Comparison of ENCODE assay signal across 29 mouse cellular contexts in genomic region chr16:77562852-77563251, GRCm38 (mm10). TPM values are rescaled to one million over a fixed set of nuclear protein-coding genes. Genes with fewer than 3 reads are reported as not detected.
DNase-seq lines count a peak whose midpoint lies in the region; ATAC-seq lines count a peak whose summit lies in the region.
"Had no signal": no experiment of that assay in that cellular context is flagged by ENCODE, and none has a peak within 500 bp of the region (broad histone marks: within the 10 kb centered on the region; RNA-seq: fewer than 3 reads in every experiment).

No protein-coding gene starts in this region.

- no peaks in the 10 kb centered on the region for H3K27me3 ChIP-seq in kidney, embryonic 14.5 days (ENCODE audit: control insufficient read depth, insufficient read depth, low read length)
- H3K27me3 ChIP-seq in kidney, embryonic 16.5 days (ENCODE audit: insufficient read depth, low read length), result no peaks in the 10 kb centered on the region
- H3K27me3 ChIP-seq: embryonic facial prominence, embryonic 13.5 days; embryonic facial prominence, embryonic 15.5 days; forebrain, embryonic 12.5 days had no signal

- H3K4me2 ChIP-seq in kidney, embryonic 14.5 days (replicated peaks; ENCODE audit: low read depth, low read length), result no peak overlapping the region
- H3K4me2 ChIP-seq in kidney, embryonic 16.5 days (replicated peaks; ENCODE audit: low read depth, low read length), result no peak overlapping the region
- H3K4me2 ChIP-seq: embryonic facial prominence, embryonic 13.5 days; embryonic facial prominence, embryonic 15.5 days; forebrain, embryonic 12.5 days had no signal

- no peak overlapping the region for H3K9ac ChIP-seq in kidney, embryonic 14.5 days (ENCODE audit: low read depth, low read length)
- H3K9ac ChIP-seq in kidney, embryonic 16.5 days (replicated peaks; ENCODE audit: low read length), result no peak overlapping the region
- H3K9ac ChIP-seq: embryonic facial prominence, embryonic 13.5 days; embryonic facial prominence, embryonic 15.5 days; forebrain, embryonic 12.5 days had no signal

- no peak overlapping the region for H3K27ac ChIP-seq in kidney, embryonic 14.5 days (ENCODE audit: low read depth, low read length)
- H3K27ac ChIP-seq in kidney, embryonic 16.5 days (ENCODE audit: low read length), result no peak overlapping the region
- H3K27ac ChIP-seq: embryonic facial prominence, embryonic 13.5 days; embryonic facial prominence, embryonic 15.5 days; forebrain, embryonic 10.5 days; forebrain, embryonic 12.5 days had no signal

- no peak overlapping the region for H3K4me3 ChIP-seq in kidney, embryonic 14.5 days (ENCODE audit: low read length)
- H3K4me3 ChIP-seq in kidney, embryonic 16.5 days (ENCODE audit: low read length), result no peak overlapping the region
- H3K4me3 ChIP-seq: embryonic facial prominence, embryonic 13.5 days; embryonic facial prominence, embryonic 15.5 days; erythroblast, embryonic 14.5 days; forebrain, embryonic 10.5 days; forebrain, embryonic 12.5 days had no signal

- intact Hi-C loops in left cerebral cortex, postnatal 10 days (cut with DNase I), result no loop called here

- no peaks in the 10 kb centered on the region for H3K9me3 ChIP-seq in kidney, embryonic 14.5 days (ENCODE audit: control insufficient read depth, low read length)
- no peaks in the 10 kb centered on the region for H3K9me3 ChIP-seq in kidney, embryonic 16.5 days (ENCODE audit: low read length)
- H3K9me3 ChIP-seq: embryonic facial prominence, embryonic 13.5 days; embryonic facial prominence, embryonic 15.5 days; forebrain, embryonic 10.5 days; forebrain, embryonic 12.5 days had no signal

- no peaks in the 10 kb centered on the region for H3K36me3 ChIP-seq in kidney, embryonic 14.5 days (ENCODE audit: control insufficient read depth, insufficient read depth, low read length)
- no peaks in the 10 kb centered on the region for H3K36me3 ChIP-seq in kidney, embryonic 16.5 days (ENCODE audit: insufficient read depth, low read length)
- H3K36me3 ChIP-seq: embryonic facial prominence, embryonic 13.5 days; embryonic facial prominence, embryonic 15.5 days; forebrain, embryonic 10.5 days; forebrain, embryonic 12.5 days had no signal

- DNase-seq in kidney, postnatal 25 days, result no peak
- DNase-seq in kidney, adult 11 months, result no peak
- peak; percentile 17 for DNase-seq in mesoderm, embryonic 11.5 days (ENCODE audit: low read depth, low spot score)
- no peak for DNase-seq in left cerebral cortex, postnatal 10 days (ENCODE audit: extremely low spot score in 1 of 2, low spot score in 2 of 2)
- DNase-seq: adrenal gland, adult 2 months; adrenal gland, postnatal 10 days; adrenal gland, postnatal 25 days; cerebellum, adult 11 months; cerebellum, adult 18-20 months; cerebellum, adult 8-10 months; cerebellum, adult 9-11 months; cerebellum, postnatal 14 days; cerebellum, postnatal 36 days had no signal

- WGBS in kidney, embryonic 14.5 days, result 43% methylated on average over 3 of the region's 3 CpGs
- WGBS in kidney, embryonic 16.5 days, result 29% methylated on average over 3 of the region's 3 CpGs

- ATAC-seq in kidney, embryonic 14.5 days (ENCODE audit: low FRiP score, low TSS enrichment), result peak; percentile 79; the same call in 1 of the 2 replicates
- peak; percentile 79; the same call in 1 of the 2 replicates for ATAC-seq in kidney, embryonic 16.5 days (ENCODE audit: low FRiP score, low TSS enrichment)
- ATAC-seq: forebrain, embryonic 14.5 days; forebrain, embryonic 16.5 days had no signal

- no peaks in the 10 kb centered on the region for H3K4me1 ChIP-seq in kidney, embryonic 14.5 days (ENCODE audit: control insufficient read depth, insufficient read depth, low read length)
- no peaks in the 10 kb centered on the region for H3K4me1 ChIP-seq in kidney, embryonic 16.5 days (ENCODE audit: insufficient read depth, low read length)
- H3K4me1 ChIP-seq: embryonic facial prominence, embryonic 13.5 days; embryonic facial prominence, embryonic 15.5 days; forebrain, embryonic 10.5 days; forebrain, embryonic 12.5 days had no signal

RNA-seq across cellular contexts. Expression of gene Gm11146, which starts 39.0 kb away (rescaled TPM):
- polyA plus RNA-seq in kidney, embryonic 14.5 days (2014; fragmentation: Nextera tagmentation; extraction: Ambion mirVana), result not detected in 2 replicates
- not detected in 2 replicates for polyA plus RNA-seq in kidney, embryonic 16.5 days (2015; fragmentation: Nextera tagmentation; extraction: Ambion mirVana)
- not detected for total RNA-seq in left cerebral cortex, postnatal 10 days (2021)
- total RNA-seq: adrenal gland, adult 2 months; adrenal gland, postnatal 10 days; adrenal gland, postnatal 25 days; adrenal gland, postnatal 4 days; common myeloid progenitor, adult 5-6 weeks; ES-E14; MEL had no signal
- polyA plus RNA-seq: adrenal gland, adult 2 months; brain, embryonic 14.5 days; C2C12; embryonic facial prominence, embryonic 11.5 days; embryonic facial prominence, embryonic 13.5 days; embryonic facial prominence, embryonic 15.5 days; erythroblast, embryonic 14.5 days; forebrain, embryonic 10.5 days; forebrain, embryonic 12.5 days; forebrain, embryonic 14.5 days; forebrain, embryonic 16.5 days had no signal
